Mouse (Mus musculus): ENCODE results near the gene Stpg3.

Stpg3 gene

DNA sequence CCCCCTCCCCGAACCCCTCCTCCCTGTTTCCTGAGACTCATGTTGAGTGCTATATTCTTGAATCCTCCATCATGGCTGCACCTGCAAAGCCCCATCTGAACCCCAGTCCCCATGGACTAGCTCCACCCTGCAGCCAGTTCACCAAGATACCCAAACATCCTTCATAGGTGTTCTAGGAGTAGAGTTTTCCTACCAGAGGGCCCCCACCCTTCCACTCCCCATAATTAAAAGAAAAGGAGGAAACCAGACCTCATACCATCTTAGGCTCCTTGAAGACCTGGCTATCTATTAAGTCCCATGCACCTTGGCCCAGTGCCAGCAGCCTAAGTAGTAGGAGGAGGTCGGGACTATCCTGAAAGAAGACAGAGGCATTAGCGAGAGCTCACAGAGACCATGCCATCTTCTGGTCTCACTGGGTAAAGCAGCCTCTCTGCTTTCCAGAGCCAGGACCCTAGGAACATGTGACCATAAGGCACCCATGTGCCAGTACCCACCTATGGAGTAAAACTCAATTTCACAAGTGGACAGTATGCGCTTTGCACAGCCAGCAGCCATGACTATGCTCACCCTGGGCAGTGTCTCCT is 10.7 kb downstream of the Stpg3 start:
- peak; percentile 46 for DNase-seq

DNA sequence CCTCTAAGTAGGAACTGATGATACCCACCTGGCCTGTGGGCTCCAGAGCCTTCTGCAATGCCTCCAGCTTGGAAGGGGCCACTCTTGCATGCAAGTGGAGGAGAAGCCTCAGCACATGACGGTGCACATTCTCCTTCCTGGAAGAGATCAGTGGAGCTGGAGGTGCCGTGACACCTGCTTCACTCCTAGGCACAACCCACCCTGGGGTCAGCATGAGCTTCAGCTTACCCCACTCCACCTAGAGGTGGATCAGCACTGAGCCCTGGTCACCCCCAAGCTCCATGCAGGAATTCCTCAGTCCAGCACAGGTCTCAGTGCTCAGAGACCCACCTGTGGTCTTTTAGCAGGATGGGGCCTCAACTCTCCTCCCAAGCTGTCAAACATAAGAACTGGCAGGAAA is 13.8 kb downstream of the Stpg3 start:
- no peak for DNase-seq

DNA sequence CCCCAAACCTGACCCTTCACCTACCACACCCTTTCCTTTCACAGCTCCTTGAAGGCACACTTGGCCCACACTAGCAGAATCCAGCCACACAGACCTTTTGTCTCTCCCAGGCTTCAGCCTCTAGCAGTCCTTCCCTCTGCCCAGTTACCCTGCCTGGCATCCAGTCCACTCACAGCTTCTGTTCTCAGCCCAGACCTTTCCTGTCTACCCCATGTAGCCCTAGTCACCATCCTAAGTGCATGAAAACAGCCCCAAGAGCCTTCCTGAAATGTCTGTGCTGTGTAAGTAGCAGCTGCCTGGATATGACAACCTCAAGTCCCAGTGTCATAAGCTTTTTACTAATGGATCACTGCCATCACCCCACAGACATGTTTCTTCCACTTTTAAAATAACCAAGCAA is 16.5 kb downstream of the Stpg3 start:
- no peak for DNase-seq

DNA sequence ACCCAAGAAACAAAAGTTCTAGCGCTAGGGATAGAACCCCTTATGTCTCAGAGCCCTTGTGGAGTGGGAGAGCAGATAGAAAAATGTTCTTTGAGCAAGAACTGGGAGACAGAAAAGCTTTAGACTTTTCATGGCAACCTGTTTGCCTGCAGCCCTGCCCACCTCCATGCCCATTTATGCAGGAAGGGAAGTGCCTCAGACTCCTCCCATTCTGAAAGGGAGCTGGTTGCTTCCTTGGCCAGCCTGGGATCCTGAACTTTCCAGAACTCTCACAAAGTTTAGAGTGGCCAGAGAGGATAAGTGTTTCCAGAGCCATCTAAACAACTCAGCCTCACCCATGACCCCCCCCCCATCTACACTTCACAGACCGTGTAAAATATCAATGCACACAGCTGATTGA is 17.2 kb downstream of the Stpg3 start:
- DNase-seq = no peak

DNA sequence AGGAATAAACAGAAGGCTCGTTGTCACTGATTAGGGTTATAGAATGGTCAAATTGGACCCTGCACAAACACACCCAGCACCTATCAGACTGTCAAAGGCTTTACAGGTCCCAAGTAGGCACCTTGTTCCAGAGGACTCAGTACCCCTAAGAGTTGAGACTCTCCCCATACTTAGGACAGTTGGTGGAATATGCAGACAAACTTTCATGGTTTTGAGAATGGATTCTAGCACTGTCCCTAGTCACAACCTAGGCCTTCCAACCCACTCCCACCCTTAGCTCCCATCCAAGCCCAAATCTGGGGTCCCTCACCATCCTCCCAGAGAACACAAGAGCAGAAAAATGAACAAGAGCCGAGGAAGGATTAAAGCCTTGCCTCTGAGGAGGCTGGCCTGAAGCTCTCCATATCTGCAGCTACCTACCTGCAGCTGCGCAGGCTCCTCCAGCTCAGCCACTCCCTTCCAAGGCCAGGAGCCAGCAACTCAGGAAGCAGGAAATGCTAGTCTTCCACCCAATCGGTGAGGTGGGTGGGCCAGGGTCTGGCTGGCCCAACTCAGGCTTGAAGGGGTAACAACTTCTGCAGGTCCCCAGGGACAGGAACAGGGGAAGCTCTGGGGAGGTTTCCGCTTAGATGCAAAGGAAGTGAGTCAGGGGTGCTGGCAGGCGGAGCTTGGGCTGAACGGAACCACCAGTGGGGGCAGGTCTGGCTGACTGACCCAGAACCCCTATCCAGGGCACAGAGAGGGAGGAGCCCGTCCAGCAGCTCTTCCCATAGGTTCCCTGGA is 18.1 kb downstream of the Stpg3 start, which contains the start of gene Tor4a:
Gene Tor4a, minus strand, starts transcription at position 715 of the 783 bp plus-strand sequence.
- peak; percentile 22 for DNase-seq

DNA sequence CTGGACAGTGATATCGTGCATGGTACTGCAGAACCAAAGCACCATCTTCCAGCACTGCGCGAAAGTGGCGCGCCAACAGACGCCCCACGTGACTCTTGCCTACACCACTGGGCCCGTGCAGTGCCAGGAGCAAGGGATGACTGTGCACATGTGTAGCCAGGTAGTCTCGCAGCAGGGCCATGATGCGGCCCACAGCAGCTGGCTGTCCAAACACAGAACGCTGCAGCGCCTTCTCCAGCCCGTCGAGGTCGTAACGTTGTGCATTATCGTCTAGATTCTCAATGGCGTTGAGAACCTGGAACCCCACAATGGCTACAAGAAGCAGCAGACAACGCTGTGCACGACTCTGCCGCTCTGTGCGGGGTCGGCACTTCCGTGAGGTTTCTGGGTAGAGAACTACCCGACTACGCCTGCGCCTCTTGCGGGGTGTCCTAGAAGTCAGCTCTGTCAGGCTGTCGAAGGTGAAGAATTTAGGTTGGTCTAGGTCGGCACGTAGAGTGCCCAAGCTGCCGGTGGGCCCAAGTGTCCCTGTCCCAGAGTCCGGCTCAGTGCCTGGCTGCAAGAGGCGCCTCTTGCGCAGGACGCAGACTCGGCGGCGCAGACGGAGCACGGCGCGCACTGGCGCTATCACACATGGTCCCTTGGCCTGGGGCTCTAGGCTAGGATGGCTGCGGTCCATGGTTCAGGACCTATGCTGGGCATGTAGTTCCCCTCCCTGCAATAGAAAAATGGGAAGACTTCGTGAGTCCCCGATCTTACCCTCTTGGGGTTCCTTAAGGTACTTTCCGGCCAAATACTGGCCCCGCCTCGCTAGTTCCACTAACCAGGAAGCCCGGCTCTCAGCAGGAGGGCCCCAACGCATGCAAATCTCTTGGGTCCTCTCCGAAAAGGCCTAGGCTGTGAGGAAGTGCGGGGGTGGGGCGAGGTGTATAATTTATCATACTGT is 19.0 kb downstream of the Stpg3 start:
- no peak for DNase-seq

DNA sequence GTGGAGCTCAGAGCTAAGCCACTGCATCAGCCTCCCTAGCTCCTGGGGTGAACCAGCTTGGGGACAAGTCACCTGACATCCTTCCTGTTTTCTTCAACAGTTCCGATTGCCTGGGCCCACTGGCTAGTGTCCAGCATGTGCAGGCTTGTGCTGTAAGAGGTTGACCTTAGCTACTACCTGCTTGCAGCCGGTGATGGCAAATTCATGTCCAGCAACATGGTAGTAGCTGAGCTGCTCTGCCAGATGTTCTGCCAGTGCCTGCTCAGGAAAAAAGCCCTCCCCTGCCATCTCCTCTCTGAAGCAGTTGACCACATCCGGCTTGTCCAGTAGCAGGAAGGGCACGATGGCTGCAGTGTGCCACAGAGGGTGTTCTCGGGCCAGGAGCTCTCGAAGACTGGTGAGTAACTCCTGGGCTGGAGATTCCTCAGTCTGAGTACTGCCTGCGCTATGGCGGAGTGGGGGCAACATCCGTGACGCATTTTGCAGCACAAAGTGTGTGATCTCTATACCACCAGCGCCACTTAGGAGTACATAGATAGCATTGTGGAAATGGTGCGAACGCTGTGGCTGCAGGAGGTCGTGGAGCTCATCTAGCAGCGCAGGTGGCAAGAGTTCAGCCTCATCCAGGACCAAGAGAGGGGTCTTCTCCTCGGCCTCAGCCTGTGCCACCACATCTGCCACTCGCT is 19.8 kb downstream of the Stpg3 start:
- no peak for DNase-seq

DNA sequence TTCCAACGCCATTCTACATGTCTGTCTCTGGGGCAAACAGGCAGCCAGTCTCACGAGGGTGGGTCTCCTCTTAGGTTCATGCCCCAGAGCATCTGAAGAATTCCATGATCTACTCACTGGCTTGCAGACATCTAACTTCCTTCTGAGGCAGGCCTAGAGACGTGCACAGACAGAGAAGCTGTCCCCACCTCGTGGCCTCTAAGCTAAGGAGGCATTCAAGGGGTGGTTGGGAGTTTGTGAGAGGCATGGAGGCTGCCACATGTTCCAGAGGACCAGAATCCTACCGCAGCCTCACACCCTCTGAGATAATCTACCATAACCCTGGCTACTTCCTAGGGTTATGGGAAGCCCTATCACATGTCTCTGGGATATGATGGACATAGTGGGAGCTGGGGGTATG is 20.4 kb downstream of the Stpg3 start:
- DNase-seq = no peak

DNA sequence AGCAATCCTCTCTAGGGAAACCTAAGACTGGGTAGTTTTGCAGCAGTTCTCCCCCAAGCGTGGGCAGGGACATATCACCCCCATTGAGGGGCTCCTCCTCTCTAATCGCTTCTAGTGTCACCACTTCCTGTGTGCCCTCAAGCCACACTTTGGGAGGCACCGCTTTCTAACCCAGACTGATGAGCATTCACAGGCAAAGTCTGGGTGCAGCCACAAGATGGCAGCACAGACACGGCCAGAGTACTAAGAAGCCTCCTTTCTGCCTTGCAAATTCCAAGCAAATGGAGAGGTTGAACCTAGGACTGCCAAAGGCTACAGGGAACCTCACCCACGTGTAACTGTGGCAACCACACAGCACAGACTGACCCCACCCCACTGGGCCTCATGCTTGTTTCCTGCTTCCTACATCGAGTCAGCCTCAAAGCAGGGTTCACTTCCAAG is 21.1 kb downstream of the Stpg3 start:
- DNase-seq = peak; percentile 92

DNA sequence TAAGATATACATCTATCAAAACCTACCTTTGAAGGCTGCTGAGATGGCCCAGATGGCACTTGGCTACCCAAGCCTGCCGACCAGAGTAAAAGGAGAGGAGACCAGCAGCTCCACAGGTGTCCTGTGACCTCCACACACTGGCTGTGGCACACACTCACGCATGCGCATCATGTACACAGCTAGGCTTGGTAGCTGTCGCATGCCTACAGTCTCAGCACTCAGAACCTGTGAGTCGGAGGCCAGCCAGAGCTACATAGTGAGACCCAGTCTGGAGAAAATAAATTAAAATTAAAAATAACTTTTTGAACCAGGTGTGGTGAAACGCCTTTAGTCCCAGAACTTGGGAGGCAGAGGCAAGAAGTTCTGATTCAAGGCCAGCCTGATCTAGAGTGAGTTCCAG is 26.6 kb downstream of the Stpg3 start:
- no peak for DNase-seq

DNA sequence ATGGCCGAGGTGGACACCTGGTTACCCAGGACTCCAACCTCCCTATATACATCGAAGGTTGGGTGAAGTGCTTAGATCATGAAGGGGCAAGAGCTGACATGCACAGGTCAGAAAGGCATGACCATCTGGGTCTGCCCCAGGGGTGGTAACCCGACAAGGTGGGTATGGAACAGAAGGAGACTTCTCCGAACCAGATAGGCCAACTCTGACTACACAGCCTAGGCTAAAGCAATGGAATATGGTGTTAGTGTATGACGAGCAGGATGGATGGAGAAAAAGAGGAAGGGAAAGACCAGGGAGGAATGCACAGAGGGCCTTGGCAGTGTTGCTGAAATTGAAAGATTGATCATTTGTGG is 27.9 kb downstream of the Stpg3 start:
- DNase-seq = no peak

DNA sequence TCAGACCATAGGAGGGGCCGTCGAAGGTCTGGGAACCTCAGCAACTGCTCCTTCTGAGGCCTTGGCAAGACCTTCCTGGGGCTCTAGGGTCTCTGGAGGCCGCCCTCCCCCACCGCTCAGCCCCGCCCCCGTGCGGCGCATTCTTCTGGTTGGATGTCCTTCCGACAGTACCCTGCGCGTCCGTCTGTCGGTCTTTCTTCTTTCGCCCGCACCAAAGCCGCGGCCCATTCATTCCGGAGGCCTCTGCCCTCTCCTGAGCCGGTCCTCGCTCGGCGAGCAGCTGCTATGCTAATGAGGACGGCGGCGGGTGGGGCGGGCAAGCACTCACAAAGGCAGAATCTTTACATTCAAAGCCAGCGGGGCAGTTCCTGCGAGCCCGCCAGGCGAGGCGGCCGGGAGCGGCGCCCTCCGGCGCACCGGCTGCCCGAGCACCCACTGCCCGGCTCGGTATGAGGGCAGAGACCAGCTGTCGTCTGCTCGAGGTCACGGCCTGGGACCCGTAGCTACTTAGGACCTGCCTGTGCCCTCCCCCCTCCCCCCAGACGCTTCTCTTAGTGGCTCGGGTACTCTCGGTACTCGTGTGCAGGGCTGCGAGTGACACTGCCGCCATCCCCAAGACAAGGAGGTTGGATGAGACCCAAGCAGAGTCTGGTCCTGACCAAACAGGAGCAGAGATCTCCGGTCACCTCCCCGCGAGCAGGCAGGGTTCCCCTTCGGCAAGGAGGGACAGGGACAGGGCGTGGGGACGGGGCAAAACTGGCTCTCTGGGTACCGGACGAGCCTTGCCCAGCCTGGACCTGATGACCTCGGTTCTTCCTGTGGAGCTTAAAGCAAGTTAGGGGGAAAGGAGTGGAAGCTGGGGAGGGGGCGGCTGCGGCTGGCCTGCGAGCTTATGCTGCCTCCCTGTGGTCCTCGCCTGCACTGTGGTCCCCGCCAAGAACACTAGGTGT is 28.5 kb downstream of the Stpg3 start:
- peak; percentile 96 for DNase-seq

DNA sequence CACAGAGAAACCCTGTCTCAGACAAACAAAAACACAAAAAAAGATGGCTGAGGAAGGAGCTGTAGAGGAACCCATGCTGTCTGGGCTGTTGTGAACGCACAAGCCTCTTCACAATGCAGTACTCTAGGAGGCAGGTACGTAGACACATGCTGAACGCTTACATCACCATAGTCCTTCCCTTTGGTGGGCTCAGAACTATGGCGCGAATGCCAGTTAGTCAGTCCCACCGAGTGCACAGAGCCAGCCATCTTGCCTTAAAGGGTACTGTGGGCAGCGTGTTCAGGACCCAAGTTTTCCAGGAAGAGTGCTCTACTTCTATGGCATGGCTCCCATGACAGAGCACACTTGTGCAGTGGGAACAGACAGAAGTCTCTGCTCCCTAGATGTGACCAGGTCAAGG is 29.9 kb downstream of the Stpg3 start:
- DNase-seq = no peak

DNA sequence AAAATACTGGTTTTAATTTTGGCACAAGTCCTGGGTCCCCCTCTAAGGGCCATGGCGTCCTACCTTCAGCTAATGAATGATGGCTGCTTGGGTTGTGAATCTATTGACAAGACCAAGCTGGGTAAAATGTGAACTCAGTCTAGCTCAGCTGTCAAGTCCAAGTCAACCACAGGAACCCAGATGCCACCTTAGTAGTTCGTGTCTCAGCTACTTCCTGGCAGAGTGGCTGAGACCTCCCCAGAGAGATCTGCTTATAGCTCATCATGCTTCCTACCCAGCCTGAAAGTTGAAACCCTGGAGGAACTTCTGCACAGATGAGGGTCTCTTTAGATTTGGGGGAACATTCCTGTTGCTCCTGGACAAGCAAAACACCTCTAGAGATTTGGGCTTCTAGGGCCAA is 31.1 kb downstream of the Stpg3 start:
- DNase-seq = no peak

DNA sequence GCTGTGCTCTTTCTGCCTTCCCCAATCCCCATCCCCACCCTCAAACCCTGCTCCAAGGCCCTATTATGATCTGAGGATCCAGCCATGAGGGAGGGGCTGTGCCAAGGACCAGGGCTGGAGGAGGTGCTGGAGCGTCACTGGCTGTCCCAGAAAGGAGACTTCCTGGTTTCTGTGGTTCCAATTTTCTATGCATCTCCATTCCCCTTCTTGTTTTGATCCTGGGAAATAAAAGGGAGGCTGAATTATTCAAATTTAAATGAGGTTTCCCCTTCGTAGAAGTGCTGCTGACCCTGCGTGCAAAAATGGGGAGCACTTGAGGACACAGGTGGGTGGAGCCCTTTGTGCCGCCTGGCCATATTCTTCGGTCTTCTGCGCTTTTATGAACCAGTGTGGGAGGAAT is 31.8 kb downstream of the Stpg3 start:
- peak; percentile 61 for DNase-seq

DNA sequence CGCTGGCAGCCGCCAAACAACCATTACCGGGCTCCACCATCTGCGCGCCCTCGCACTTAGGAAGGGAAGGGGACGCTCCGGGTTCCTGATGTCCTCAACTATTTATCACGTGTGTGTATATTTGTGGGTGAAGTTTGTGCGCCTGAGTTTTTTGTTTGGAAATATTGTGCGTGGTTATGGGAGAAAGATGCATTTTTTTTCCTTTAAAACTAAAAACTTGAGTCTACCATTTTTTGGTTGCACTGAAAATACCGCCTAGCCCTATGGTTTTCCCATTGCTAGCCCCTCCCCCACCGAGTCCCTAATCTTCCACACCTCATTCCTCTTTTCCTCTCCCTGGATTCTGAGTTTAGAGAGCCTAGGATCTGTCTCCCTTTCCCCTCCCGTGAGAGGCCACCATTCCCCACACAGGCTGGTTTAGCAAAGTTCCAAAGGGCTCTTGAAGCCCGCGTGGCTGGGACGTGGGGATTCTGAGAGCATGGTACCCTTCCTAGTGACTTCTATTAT is 32.5 kb downstream of the Stpg3 start:
- no peak for DNase-seq

DNA sequence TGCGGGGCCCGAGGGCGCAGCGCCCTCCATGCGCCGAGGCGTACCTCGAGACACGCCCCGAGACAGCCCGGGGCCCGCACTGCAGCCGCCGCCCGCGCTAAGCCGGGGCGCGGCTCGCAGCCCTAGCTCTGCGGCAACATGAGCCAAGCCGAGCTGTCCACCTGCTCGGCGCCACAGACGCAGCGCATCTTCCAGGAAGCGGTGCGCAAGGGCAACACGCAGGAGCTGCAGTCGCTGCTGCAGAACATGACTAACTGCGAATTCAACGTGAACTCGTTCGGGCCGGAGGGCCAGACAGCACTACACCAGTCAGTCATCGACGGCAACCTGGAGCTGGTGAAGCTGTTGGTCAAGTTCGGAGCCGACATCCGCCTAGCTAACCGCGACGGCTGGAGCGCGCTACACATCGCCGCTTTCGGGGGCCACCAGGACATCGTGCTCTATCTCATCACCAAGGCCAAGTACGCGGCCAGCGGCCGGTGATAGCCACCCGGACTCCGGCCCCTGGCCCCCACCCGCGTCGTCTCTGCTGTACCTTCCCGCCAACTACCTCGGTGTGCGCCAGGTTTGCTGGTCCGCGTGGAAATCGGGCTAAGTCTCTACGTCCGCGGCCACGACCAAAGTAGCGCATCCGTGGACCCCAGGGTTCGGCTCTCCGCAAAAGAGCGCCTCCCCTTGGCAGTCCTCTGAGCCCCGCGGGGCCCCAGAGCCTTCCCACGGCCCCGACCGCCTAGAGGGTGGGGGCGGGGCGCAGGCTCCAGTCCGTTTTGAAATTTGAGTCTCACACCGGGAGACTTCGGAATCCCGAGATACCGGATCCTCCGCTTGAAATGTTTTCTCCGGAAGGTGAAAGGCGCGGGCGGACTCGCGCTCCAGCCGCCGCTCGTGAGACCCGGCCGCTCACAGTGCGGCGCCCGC is 33.2 kb downstream of the Stpg3 start:
- DNase-seq = peak; percentile 85

DNA sequence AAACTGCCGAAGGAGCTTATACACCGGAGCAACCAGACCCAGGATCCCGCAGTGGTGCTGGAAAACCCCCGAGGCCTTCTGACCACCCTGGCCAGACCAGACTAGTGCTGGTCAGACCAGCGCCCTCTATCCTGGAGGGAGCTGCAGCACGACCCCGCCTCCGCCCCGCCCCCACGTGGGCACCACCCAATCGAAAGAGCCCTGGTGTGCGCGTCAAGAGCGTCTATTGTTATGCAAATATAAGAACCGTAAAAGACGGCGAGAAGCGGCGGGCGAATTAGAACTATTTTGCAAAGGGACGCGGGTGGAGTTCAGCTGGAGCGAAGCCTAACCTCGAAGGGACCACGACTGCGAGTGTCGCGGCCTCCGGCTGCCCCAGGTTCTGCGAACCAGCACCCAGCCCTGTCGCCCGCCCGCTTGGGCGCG is 33.9 kb downstream of the Stpg3 start, which contains the start of gene Nrarp:
Gene Nrarp, plus strand, starts transcription at position 281 of the 426 bp plus-strand sequence.
- DNase-seq = peak; percentile 98

DNA sequence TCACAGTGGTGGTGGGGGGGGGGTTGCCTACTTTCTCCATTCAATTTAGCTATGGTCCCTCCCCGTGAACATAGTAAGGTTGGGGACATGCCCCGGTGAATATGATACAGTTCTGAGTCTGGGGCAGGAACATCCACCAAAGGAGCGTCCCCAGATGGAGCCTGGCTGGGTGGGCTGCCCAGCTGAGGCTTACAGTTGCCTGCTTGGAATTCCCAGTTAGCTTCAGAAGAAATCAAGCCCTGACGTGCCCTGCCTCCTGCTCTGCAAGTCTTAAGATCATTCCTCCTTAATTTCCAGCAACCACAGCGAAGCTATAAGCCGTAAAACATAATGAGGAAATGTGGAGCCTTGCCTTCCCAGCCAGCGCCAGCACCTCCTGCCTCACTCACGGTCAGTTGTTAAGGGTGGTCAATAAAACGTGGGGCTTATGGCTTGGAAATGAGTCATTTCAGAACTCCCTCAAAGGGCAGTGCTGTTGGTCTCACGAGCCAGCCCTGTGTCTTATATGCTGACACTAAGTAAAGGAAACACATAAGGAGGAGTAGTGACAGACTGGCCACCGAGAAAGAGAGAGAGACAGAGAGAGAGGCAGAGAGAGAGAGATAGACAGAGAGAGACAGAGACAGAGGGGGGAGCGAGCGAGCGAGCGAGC is 34.7 kb downstream of the Stpg3 start:
- no peak for DNase-seq

Data from retina, postnatal 1 day (tissue).